Mouse (Mus musculus): ENCODE measurements at regions not wholly inside any gene's neighbourhood (a gene's known extent, or its start where the extent isn't known, plus 50 kb on each side); places are given as distances from the start of the nearest gene placed in this dataset.

- TF ChIP-seq EP300 (optimal IDR thresholded peaks at IDR 0.05) (no peak), CTCF (IDR thresholded peaks at IDR 0.05; ENCODE audit: low read depth) (no peak)
Measured at GRCm38 (mm10) chr4:52036765-52037353, 402.2 kb upstream of the Smc2 start.

All from stomach, postnatal 0 days (tissue).